Mouse (Mus musculus) E14TG2a.4 (cell line): Measurements from ENCODE around the gene Jup.
A peak's percentile ranks its signal among the peaks of the same experiment; 100 is the strongest.

Experiments used
- H3K27me3 ChIP-seq: 2 replicates; pipeline ENCODE4 v1.6.1; 2014; ENCODE audit warnings: low read length, control low read depth; ENCODE audit not compliant: insufficient read depth
- H3K36me3 ChIP-seq: 2 replicates; pipeline ENCODE4 v1.6.1; 2014; ENCODE audit warnings: low read length, control low read depth; ENCODE audit not compliant: insufficient read depth
- H3K4me1 ChIP-seq: replicated peaks from 2 replicates; pipeline ENCODE4 v1.6.1; 2014; ENCODE audit warnings: low read depth, low read length, control low read depth
- H3K4me3 ChIP-seq: replicated peaks from 2 replicates; pipeline ENCODE4 v1.5.1; 2014; ENCODE audit warnings: mild to moderate bottlenecking, low read length
- H3K9me3 ChIP-seq: 2 replicates; pipeline ENCODE4 v1.6.1; 2014; ENCODE audit warnings: low read length, control low read depth
- CTCF ChIP-seq: conservative IDR thresholded peaks from 2 replicates; pipeline ENCODE4 v1.5.1; 2014; ENCODE audit warnings: low read length
- NANOG ChIP-seq: IDR thresholded peaks from 2 replicates; pipeline ENCODE4 v1.6.1; 2014; ENCODE audit warnings: borderline replicate concordance, low read length, mixed read lengths
- POU5F1 ChIP-seq: IDR thresholded peaks from 2 replicates; pipeline ENCODE4 v1.6.1; 2014; ENCODE audit warnings: low read length, borderline replicate concordance

The Jup gene

GRCm38 (mm10) chr11:100388588-100388987 lies 9.0 kb downstream of the Jup start:
- Histone ChIP-seq H3K9me3 (no peaks in the 10 kb centered on the region), H3K4me1 (peaks cover 99% of the 10 kb centered on the region), H3K27me3 (no peaks in the 10 kb centered on the region), H3K4me3 (peak overlapping the region; percentile 70), H3K36me3 (peaks cover 49% of the 10 kb centered on the region)
- TF ChIP-seq NANOG: no peak
- TF ChIP-seq POU5F1: no peak
- no peak for TF ChIP-seq CTCF

GRCm38 (mm10) chr11:100387589-100388375 lies 9.8 kb downstream of the Jup start:
- no peaks in the 10 kb centered on the region for H3K9me3 ChIP-seq
- no peak for TF ChIP-seq CTCF
- TF ChIP-seq POU5F1: no peak
- no peak for TF ChIP-seq NANOG
- H3K4me1 ChIP-seq: peaks cover 99% of the 10 kb centered on the region
- no peaks in the 10 kb centered on the region for H3K27me3 ChIP-seq
- peaks cover 49% of the 10 kb centered on the region for H3K36me3 ChIP-seq
- peak overlapping the region; percentile 70 for H3K4me3 ChIP-seq

- peaks cover 99% of the 10 kb centered on the region for H3K4me1 ChIP-seq
- H3K9me3 ChIP-seq: no peaks in the 10 kb centered on the region
- peaks cover 52% of the 10 kb centered on the region for H3K36me3 ChIP-seq
- peak overlapping the region; percentile 70 for H3K4me3 ChIP-seq
- TF ChIP-seq CTCF (no peak), POU5F1 (no peak), NANOG (no peak)
- no peaks in the 10 kb centered on the region for H3K27me3 ChIP-seq
Measured at GRCm38 (mm10) chr11:100387111-100387510, 10.5 kb downstream of the Jup start.

GRCm38 (mm10) chr11:100386586-100386985 lies 11.0 kb downstream of the Jup start:
- TF ChIP-seq NANOG (no peak), CTCF (no peak), POU5F1 (no peak)
- Histone ChIP-seq H3K9me3 (no peaks in the 10 kb centered on the region), H3K4me1 (peaks cover 99% of the 10 kb centered on the region), H3K36me3 (peaks cover 57% of the 10 kb centered on the region), H3K4me3 (peak overlapping the region; percentile 70), H3K27me3 (no peaks in the 10 kb centered on the region)

- no peaks in the 10 kb centered on the region for H3K27me3 ChIP-seq
- TF ChIP-seq CTCF: no peak
- H3K9me3 ChIP-seq: no peaks in the 10 kb centered on the region
- peak overlapping the region; percentile 70 for H3K4me3 ChIP-seq
- peaks cover 96% of the 10 kb centered on the region for H3K4me1 ChIP-seq
- peaks cover 69% of the 10 kb centered on the region for H3K36me3 ChIP-seq
Measured at GRCm38 (mm10) chr11:100385016-100385415, 12.5 kb downstream of the Jup start.

GRCm38 (mm10) chr11:100382682-100383081 lies 14.9 kb downstream of the Jup start:
- Histone ChIP-seq H3K4me1 (peaks cover 93% of the 10 kb centered on the region), H3K27me3 (no peaks in the 10 kb centered on the region), H3K4me3 (peak overlapping the region; percentile 39), H3K36me3 (peaks cover 83% of the 10 kb centered on the region), H3K9me3 (no peaks in the 10 kb centered on the region)
- TF ChIP-seq CTCF (no peak), NANOG (no peak), POU5F1 (no peak)

- Histone ChIP-seq H3K27me3 (no peaks in the 10 kb centered on the region), H3K9me3 (no peaks in the 10 kb centered on the region), H3K36me3 (peaks cover 91% of the 10 kb centered on the region), H3K4me3 (no peak overlapping the region; the same call in 1 of the 2 replicates), H3K4me1 (peaks cover 86% of the 10 kb centered on the region)
- TF ChIP-seq CTCF (no peak), POU5F1 (no peak), NANOG (no peak)
Measured at GRCm38 (mm10) chr11:100379311-100379710, 18.3 kb downstream of the Jup start.

- Histone ChIP-seq H3K36me3 (peaks cover 91% of the 10 kb centered on the region), H3K9me3 (no peaks in the 10 kb centered on the region), H3K4me1 (peaks cover 86% of the 10 kb centered on the region), H3K27me3 (no peaks in the 10 kb centered on the region), H3K4me3 (peak overlapping the region; percentile 89; the same call in 1 of the 2 replicates)
- TF ChIP-seq POU5F1 (no peak), CTCF (no peak), NANOG (no peak)
Measured at GRCm38 (mm10) chr11:100378446-100378845, 19.1 kb downstream of the Jup start.

GRCm38 (mm10) chr11:100377989-100378388 lies 19.6 kb downstream of the Jup start:
- H3K4me3 ChIP-seq: 0 out of 2 replicates have a peak overlapping the region, but pooled peaks have one; percentile 89

More at GRCm38 (mm10) chr11:100377989-100378388, 19.6 kb downstream of the Jup start:
- Histone ChIP-seq H3K4me1 (peaks cover 86% of the 10 kb centered on the region), H3K9me3 (no peaks in the 10 kb centered on the region), H3K27me3 (no peaks in the 10 kb centered on the region), H3K36me3 (peaks cover 91% of the 10 kb centered on the region)
- no peak for TF ChIP-seq POU5F1
- TF ChIP-seq CTCF: no peak
- no peak for TF ChIP-seq NANOG
